Mouse (Mus musculus): ENCODE results near the gene Gm4303. TPM values are rescaled to one million over a fixed set of nuclear protein-coding genes. Genes with fewer than 3 reads are reported as not detected.
"Not testable (repeated sequence)": the region's sequence is repeated elsewhere in the genome, so short reads cannot be mapped to it uniquely, and the experiment has no call there.

The Gm4303 gene
- not detected for polyA plus RNA-seq (2021)

DNA sequence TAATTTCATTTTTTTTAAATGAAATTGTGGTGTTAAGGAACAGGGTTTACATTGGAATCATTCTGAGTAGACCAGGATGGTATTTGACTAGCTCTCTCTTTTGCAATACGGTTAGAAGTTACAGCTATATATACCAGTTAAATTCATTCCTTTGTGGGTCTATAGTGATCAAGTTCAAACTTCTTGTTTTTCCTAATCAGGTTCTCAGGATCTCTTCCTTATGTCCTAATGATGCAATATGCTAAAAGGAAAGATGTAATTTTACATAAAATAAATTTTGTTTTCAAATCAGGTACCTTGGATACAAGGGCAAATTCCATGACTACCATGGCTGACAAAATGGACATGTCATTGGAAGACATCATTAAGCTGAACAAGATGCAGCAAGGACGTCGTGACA lies at the start of gene Gm4303:
TSS of gene Gm4303 (plus strand) at position 301 of the 400 bp plus-strand sequence.
- in situ Hi-C loops (cut with MboI; ENCODE audit: low pct_unique_long_range_greater_than_20kb); POLR2A ChIA-PET; ATAC-seq: not testable (repeated sequence)

DNA sequence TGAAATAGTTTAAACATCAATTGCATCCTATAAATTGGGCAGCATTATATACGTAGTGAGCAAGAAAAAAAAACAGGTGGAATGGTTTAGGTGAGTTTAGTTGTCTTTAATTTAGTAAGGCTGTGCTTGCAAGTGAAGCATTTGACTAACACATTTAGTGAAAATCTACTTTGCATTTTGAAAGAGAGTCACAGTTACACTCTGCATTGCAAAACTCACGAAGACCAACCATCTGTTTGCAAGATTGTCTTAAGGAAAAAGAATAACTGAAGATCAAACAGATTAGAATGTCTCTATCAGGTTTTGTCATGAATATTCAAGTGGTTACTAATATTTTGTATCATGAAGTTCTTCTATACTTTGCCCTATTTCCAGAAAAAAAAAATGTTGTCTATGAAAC lies 49.7 kb upstream of the Gm4303 start:
- in situ Hi-C loops (cut with MboI; ENCODE audit: low pct_unique_long_range_greater_than_20kb) = no loop called here
- no peak for TF ChIP-seq CTCF (IDR thresholded peaks at IDR 0.05)
- DNase-seq (ENCODE audit: low read depth, low spot score) (no peak), ATAC-seq (no peak)
- H3K27me3 ChIP-seq = peaks cover 4% of the 10 kb centered on the region
- ChIA-PET POLR2A (no interaction called here), CTCF (no interaction called here)

More for the DNA sequence above, at the start of gene Gm4303:
- DNase-seq (ENCODE audit: low read depth, low spot score); CTCF ChIA-PET; H3K27me3 ChIP-seq: not testable (repeated sequence)

DNA sequence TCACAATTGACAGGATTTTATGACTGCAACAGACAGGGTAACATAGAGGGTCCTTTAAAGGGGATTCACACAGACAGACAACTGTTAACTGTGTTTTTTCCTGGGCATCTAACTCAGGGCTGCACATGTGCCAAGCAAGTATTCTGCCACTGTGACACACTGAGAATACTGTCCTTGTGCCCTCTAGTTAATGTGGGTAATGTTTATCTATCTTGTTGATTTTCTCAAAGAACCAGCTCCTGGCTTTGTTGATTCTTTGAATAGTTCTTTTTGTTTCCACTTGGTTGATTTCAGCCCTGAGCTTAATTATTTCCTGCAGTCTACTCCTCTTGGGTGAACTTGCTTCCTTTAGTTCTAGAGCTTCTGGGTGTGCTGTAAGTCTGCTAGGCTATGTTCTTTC lies 45.7 kb upstream of the Gm4303 start:
- POLR2A ChIA-PET; ATAC-seq; CTCF ChIA-PET; H3K27me3 ChIP-seq; DNase-seq (ENCODE audit: low read depth, low spot score): not testable (repeated sequence)
- in situ Hi-C loops (cut with MboI; ENCODE audit: low pct_unique_long_range_greater_than_20kb) = loop anchor here (25.0 kb wide), 1 partner anchor 112 kb away; no protein-coding TSS in a partner anchor

DNA sequence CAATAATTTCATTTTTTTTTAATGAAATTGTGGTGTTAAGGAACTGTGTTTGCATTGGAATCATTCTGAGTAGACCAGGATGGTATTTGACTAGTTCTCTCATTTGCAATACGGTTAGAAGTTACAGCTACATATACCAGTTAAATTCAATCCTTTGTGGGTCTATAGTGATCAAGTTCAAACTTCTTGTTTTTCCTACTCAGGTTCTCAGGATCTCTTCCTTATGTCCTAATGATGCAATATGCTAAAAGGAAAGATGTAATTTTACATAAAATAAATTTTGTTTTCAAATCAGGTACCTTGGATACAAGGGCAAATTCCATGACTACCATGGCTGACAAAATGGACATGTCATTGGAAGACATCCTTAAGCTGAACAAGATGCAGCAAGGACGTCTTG lies 10.4 kb upstream of the Gm4303 start, which contains the start of gene Gm4301:
TSS of gene Gm4301 (plus strand) at position 301 of the 400 bp plus-strand sequence.
- in situ Hi-C loops (cut with MboI; ENCODE audit: low pct_unique_long_range_greater_than_20kb); H3K27me3 ChIP-seq: not testable (repeated sequence)

DNA sequence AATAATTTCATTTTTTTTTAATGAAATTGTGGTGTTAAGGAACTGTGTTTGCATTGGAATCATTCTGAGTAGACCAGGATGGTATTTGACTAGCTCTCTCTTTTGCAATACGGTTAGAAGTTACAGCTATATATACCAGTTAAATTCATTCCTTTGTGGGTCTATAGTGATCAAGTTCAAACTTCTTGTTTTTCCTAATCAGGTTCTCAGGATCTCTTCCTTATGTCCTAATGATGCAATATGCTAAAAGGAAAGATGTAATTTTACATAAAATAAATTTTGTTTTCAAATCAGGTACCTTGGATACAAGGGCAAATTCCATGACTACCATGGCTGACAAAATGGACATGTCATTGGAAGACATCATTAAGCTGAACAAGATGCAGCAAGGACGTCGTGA lies 5.2 kb upstream of the Gm4303 start, which contains the start of gene Gm4302:
TSS of gene Gm4302 (plus strand) at position 301 of the 400 bp plus-strand sequence.
- in situ Hi-C loops (cut with MboI; ENCODE audit: low pct_unique_long_range_greater_than_20kb); ATAC-seq; POLR2A ChIA-PET; CTCF ChIA-PET; DNase-seq (ENCODE audit: low read depth, low spot score); H3K27me3 ChIP-seq: not testable (repeated sequence)

More for the DNA sequence above, 10.4 kb upstream of the Gm4303 start, which contains the start of gene Gm4301:
- CTCF ChIA-PET; DNase-seq (ENCODE audit: low read depth, low spot score); POLR2A ChIA-PET; ATAC-seq: not testable (repeated sequence)

DNA sequence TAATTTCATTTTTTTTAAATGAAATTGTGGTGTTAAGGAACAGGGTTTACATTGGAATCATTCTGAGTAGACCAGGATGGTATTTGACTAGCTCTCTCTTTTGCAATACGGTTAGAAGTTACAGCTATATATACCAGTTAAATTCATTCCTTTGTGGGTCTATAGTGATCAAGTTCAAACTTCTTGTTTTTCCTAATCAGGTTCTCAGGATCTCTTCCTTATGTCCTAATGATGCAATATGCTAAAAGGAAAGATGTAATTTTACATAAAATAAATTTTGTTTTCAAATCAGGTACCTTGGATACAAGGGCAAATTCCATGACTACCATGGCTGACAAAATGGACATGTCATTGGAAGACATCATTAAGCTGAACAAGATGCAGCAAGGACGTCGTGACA lies 5.0 kb downstream of the Gm4303 start, which contains the start of gene Gm4305:
TSS of gene Gm4305 (plus strand) at position 301 of the 400 bp plus-strand sequence.
- DNase-seq (ENCODE audit: low read depth, low spot score); POLR2A ChIA-PET; CTCF ChIA-PET; ATAC-seq; in situ Hi-C loops (cut with MboI; ENCODE audit: low pct_unique_long_range_greater_than_20kb); H3K27me3 ChIP-seq: not testable (repeated sequence)

DNA sequence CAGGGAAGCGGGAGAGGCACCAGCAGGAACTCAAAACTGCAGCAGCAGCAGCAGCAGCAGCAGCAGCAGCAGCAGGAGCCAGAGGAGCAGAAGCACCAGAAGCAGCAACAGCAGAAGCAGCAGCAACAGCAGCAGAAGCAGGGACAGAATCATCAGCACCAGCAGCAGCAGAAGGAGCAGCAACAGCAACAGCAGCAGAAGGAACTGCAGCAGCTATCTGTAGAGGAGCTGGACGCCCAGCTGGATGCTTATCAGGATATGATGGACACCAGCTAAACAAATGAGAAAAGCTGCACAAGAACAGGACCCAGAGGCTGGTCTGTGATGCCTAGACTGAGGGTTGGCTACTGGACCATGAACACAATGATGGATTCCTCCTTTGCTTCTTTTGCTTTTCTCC lies 11.1 kb downstream of the Gm4303 start:
- in situ Hi-C loops (cut with MboI; ENCODE audit: low pct_unique_long_range_greater_than_20kb); ATAC-seq; POLR2A ChIA-PET; DNase-seq (ENCODE audit: low read depth, low spot score); H3K27me3 ChIP-seq; CTCF ChIA-PET: not testable (repeated sequence)

DNA sequence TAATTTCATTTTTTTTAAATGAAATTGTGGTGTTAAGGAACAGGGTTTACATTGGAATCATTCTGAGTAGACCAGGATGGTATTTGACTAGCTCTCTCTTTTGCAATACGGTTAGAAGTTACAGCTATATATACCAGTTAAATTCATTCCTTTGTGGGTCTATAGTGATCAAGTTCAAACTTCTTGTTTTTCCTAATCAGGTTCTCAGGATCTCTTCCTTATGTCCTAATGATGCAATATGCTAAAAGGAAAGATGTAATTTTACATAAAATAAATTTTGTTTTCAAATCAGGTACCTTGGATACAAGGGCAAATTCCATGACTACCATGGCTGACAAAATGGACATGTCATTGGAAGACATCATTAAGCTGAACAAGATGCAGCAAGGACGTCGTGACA lies 15.3 kb downstream of the Gm4303 start, which contains the start of gene Gm4307:
TSS of gene Gm4307 (plus strand) at position 301 of the 400 bp plus-strand sequence.
- CTCF ChIA-PET = not testable (repeated sequence)

DNA sequence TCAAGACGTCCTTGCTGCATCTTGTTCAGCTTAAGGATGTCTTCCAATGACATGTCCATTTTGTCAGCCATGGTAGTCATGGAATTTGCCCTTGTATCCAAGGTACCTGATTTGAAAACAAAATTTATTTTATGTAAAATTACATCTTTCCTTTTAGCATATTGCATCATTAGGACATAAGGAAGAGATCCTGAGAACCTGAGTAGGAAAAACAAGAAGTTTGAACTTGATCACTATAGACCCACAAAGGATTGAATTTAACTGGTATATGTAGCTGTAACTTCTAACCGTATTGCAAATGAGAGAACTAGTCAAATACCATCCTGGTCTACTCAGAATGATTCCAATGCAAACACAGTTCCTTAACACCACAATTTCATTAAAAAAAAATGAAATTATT lies 36.7 kb downstream of the Gm4303 start, which contains the start of gene Gm4312:
TSS of gene Gm4312 (minus strand) at position 101 of the 400 bp plus-strand sequence.
- CTCF ChIA-PET; POLR2A ChIA-PET; in situ Hi-C loops (cut with MboI; ENCODE audit: low pct_unique_long_range_greater_than_20kb); DNase-seq (ENCODE audit: low read depth, low spot score); ATAC-seq; H3K27me3 ChIP-seq: not testable (repeated sequence)

More for the DNA sequence above, 15.3 kb downstream of the Gm4303 start, which contains the start of gene Gm4307:
- POLR2A ChIA-PET; H3K27me3 ChIP-seq; in situ Hi-C loops (cut with MboI; ENCODE audit: low pct_unique_long_range_greater_than_20kb); DNase-seq (ENCODE audit: low read depth, low spot score); ATAC-seq: not testable (repeated sequence)

Other genes with a start within 250 kb of the Gm4303 start
- gene Gm4301, start 10.3 kb upstream of the Gm4303 start, polyA plus RNA-seq (2021) = not detected
- gene Gm4302, start 5.1 kb upstream of the Gm4303 start, polyA plus RNA-seq (2021) = 0.12 TPM
- not detected for gene Gm4305, start 5.1 kb downstream of the Gm4303 start, polyA plus RNA-seq (2021)
- not detected for gene Gm4307, start 15.4 kb downstream of the Gm4303 start, polyA plus RNA-seq (2021)
- gene Gm4312, start 36.6 kb downstream of the Gm4303 start, polyA plus RNA-seq (2021) = not detected
- gene Tmtc3, start 141.4 kb downstream of the Gm4303 start, polyA plus RNA-seq (2021) = 26.0 TPM
- 12.4 TPM for gene Cep290, start 141.6 kb downstream of the Gm4303 start, polyA plus RNA-seq (2021)
- 19.7 TPM for gene 4930430F08Rik, start 244.5 kb downstream of the Gm4303 start, polyA plus RNA-seq (2021)
- not detected for gene 1700017N19Rik, start 244.5 kb downstream of the Gm4303 start, polyA plus RNA-seq (2021)

Measured in Patski (cell line).